Mouse (Mus musculus) liver, embryonic 16.5 days (tissue): ENCODE data around the gene Xylt1. TPM values are rescaled to one million over a fixed set of nuclear protein-coding genes. Genes with fewer than 3 reads are reported as not detected.
A peak's percentile ranks its signal among the peaks of the same experiment; 100 is the strongest.

Experiments used
- ATAC-seq: fragments of 200-750 bp; cut with Nextera tagmentation; 2 replicates; pipeline ENCODE4 v1.8.0; 2017; ENCODE audit warnings: low read depth, mild to moderate bottlenecking, moderate number of reproducible peaks, moderate library complexity
- H3K27ac ChIP-seq: fragments of 300-500 bp; sonication (generic); 2 replicates; pipeline ENCODE4 v1.5.1; 2014; ENCODE audit warnings: mild to moderate bottlenecking, low read length
- H3K27me3 ChIP-seq: fragments of 300-500 bp; sonication (generic); 2 replicates; pipeline ENCODE4 v1.6.1; 2014; ENCODE audit warnings: low read depth, low read length, mixed read lengths; ENCODE audit not compliant: control insufficient read depth, insufficient read depth
- H3K36me3 ChIP-seq: fragments of 300-500 bp; sonication (generic); 2 replicates; pipeline ENCODE4 v1.6.1; 2014; ENCODE audit warnings: mild to moderate bottlenecking; ENCODE audit not compliant: control insufficient read depth, insufficient read depth
- H3K4me1 ChIP-seq: fragments of 300-500 bp; sonication (generic); 2 replicates; pipeline ENCODE4 v1.6.1; 2014; ENCODE audit warnings: low read depth, low read length, mixed read lengths; ENCODE audit not compliant: control insufficient read depth
- H3K4me2 ChIP-seq: fragments of 300-500 bp; sonication (generic); 2 replicates; pipeline ENCODE4 v1.6.1; 2014; ENCODE audit warnings: low read depth, low read length, mixed read lengths
- H3K4me3 ChIP-seq: fragments of 300-500 bp; sonication (generic); 2 replicates; pipeline ENCODE4 v1.5.1; 2014; ENCODE audit warnings: low read depth, mild to moderate bottlenecking, low read length
- H3K9ac ChIP-seq: fragments of 300-500 bp; sonication (generic); 2 replicates; pipeline ENCODE4 v1.6.1; 2014; ENCODE audit warnings: low read depth, low read length
- H3K9me3 ChIP-seq: fragments of 300-500 bp; sonication (generic); replicated peaks from 2 replicates; pipeline ENCODE4 v1.6.1; 2016; ENCODE audit warnings: low read length; ENCODE audit not compliant: control insufficient read depth
- WGBS: fragments of 180-500 bp; shearing (Covaris S2); extraction: QIAGEN DNeasy Blood & Tissue Kit; methylation state at CpG from one replicate; pipeline ENCODE4 v1.1.7; 2014; ENCODE audit not compliant: insufficient replicate concordance; 5-methylcytosine and 5-hydroxymethylcytosine counted together
- polyA plus RNA-seq: library from polyadenylated mRNA; unstranded; fragments of >200 nt; fragmentation: Nextera tagmentation; extraction: Ambion mirVana; gene quantifications from 2 replicates; pipeline ENCODE4 v1.2.1, GENCODE M21; 2015

The Xylt1 gene
- polyA plus RNA-seq, 1 experiment from 2014 or later, result 0.20 TPM

- no peak overlapping the region for H3K4me3 ChIP-seq
- H3K9ac ChIP-seq, result no peak overlapping the region
- no peaks in the 10 kb centered on the region for H3K36me3 ChIP-seq
- H3K27ac ChIP-seq, result no peak overlapping the region
- no peak overlapping the region for H3K4me2 ChIP-seq
- no peaks in the 10 kb centered on the region for H3K9me3 ChIP-seq
- H3K4me1 ChIP-seq, result no peaks in the 10 kb centered on the region; the same call in 1 of the 2 replicates
- 31% methylated on average over 9 of the region's 9 CpGs for WGBS
- peaks cover 26% of the 10 kb centered on the region for H3K27me3 ChIP-seq
- ATAC-seq, result no peak
Measured at GRCm38 (mm10) chr7:117375886-117376309, 4.9 kb upstream of the Xylt1 start.

- no peak for ATAC-seq
- no peak overlapping the region for H3K4me3 ChIP-seq
- no peaks in the 10 kb centered on the region for H3K9me3 ChIP-seq
- H3K4me1 ChIP-seq, result no peaks in the 10 kb centered on the region; the same call in 1 of the 2 replicates
- no peak overlapping the region for H3K4me2 ChIP-seq
- peaks cover 33% of the 10 kb centered on the region for H3K27me3 ChIP-seq
- no peak overlapping the region for H3K9ac ChIP-seq
- WGBS, result 31% methylated on average over 3 of the region's 3 CpGs
- no peaks in the 10 kb centered on the region for H3K36me3 ChIP-seq
- H3K27ac ChIP-seq, result no peak overlapping the region
Measured at GRCm38 (mm10) chr7:117377138-117377537, 3.6 kb upstream of the Xylt1 start.

- Histone ChIP-seq H3K4me2 (peak overlapping the region; percentile 77), H3K4me1 (no peaks in the 10 kb centered on the region; the same call in 1 of the 2 replicates), H3K4me3 (peak overlapping the region; percentile 67), H3K9me3 (no peaks in the 10 kb centered on the region), H3K9ac (no peak overlapping the region), H3K27me3 (peaks cover 33% of the 10 kb centered on the region), H3K36me3 (no peaks in the 10 kb centered on the region), H3K27ac (no peak overlapping the region)
- WGBS, result 4% methylated on average over 7 of the region's 7 CpGs
- ATAC-seq, result no peak
Measured at GRCm38 (mm10) chr7:117380036-117380417, 752 bp upstream of the Xylt1 start.

GRCm38 (mm10) chr7:117381188-117381981 lies 606 bp downstream of the Xylt1 start:
- H3K27ac ChIP-seq, result no peak overlapping the region
- peaks cover 33% of the 10 kb centered on the region for H3K27me3 ChIP-seq
- peak; percentile 53; the same call in 1 of the 2 replicates for ATAC-seq

GRCm38 (mm10) chr7:117382006-117382405 lies 1.2 kb downstream of the Xylt1 start:
- H3K9ac ChIP-seq, result peak overlapping the region; percentile 62
- H3K4me1 ChIP-seq, result no peaks in the 10 kb centered on the region; the same call in 1 of the 2 replicates
- no peaks in the 10 kb centered on the region for H3K9me3 ChIP-seq
- H3K27ac ChIP-seq, result no peak overlapping the region
- peak overlapping the region; percentile 67 for H3K4me3 ChIP-seq
- no peaks in the 10 kb centered on the region for H3K36me3 ChIP-seq
- H3K4me2 ChIP-seq, result peak overlapping the region; percentile 77
- ATAC-seq, result no peak
- peaks cover 31% of the 10 kb centered on the region for H3K27me3 ChIP-seq
- 12% methylated on average over 2 of the region's 2 CpGs for WGBS

More at GRCm38 (mm10) chr7:117381188-117381981, 606 bp downstream of the Xylt1 start:
- Histone ChIP-seq H3K9ac (peak overlapping the region; percentile 62), H3K9me3 (no peaks in the 10 kb centered on the region), H3K4me3 (peak overlapping the region; percentile 67), H3K36me3 (no peaks in the 10 kb centered on the region), H3K4me1 (no peaks in the 10 kb centered on the region; the same call in 1 of the 2 replicates), H3K4me2 (peak overlapping the region; percentile 77)
- WGBS, result under 1% methylated on average over 59 of the region's 64 CpGs

- H3K9ac ChIP-seq, result no peak overlapping the region; the same call in 1 of the 2 replicates
- WGBS, result 22% methylated on average over 7 of the region's 7 CpGs
- no peak for ATAC-seq
- no peaks in the 10 kb centered on the region for H3K9me3 ChIP-seq
- H3K27ac ChIP-seq, result no peak overlapping the region
- H3K36me3 ChIP-seq, result no peaks in the 10 kb centered on the region
- H3K27me3 ChIP-seq, result peaks cover 25% of the 10 kb centered on the region
- H3K4me2 ChIP-seq, result peak overlapping the region; percentile 77; the same call in 1 of the 2 replicates
- peak overlapping the region; percentile 16; the same call in 1 of the 2 replicates for H3K4me3 ChIP-seq
- no peaks in the 10 kb centered on the region; the same call in 1 of the 2 replicates for H3K4me1 ChIP-seq
Measured at GRCm38 (mm10) chr7:117383147-117383940, 2.6 kb downstream of the Xylt1 start.

GRCm38 (mm10) chr7:117386376-117386775 lies 5.6 kb downstream of the Xylt1 start:
- Histone ChIP-seq H3K27me3 (peaks cover 2% of the 10 kb centered on the region; the same call in 1 of the 2 replicates), H3K36me3 (no peaks in the 10 kb centered on the region), H3K4me2 (no peak overlapping the region), H3K4me1 (peaks cover 9% of the 10 kb centered on the region), H3K4me3 (no peak overlapping the region), H3K9me3 (no peaks in the 10 kb centered on the region), H3K27ac (no peak overlapping the region), H3K9ac (no peak overlapping the region)
- WGBS, result 56% methylated on average over 4 of the region's 4 CpGs
- ATAC-seq, result no peak

GRCm38 (mm10) chr7:117388284-117388988 lies 7.7 kb downstream of the Xylt1 start:
- no peaks in the 10 kb centered on the region for H3K27me3 ChIP-seq
- peaks cover 9% of the 10 kb centered on the region for H3K4me1 ChIP-seq
- no peak overlapping the region for H3K4me2 ChIP-seq
- H3K4me3 ChIP-seq, result no peak overlapping the region
- 49% methylated on average over 9 of the region's 9 CpGs for WGBS
- no peaks in the 10 kb centered on the region for H3K9me3 ChIP-seq
- no peak for ATAC-seq
- no peak overlapping the region for H3K9ac ChIP-seq
- H3K36me3 ChIP-seq, result no peaks in the 10 kb centered on the region
- H3K27ac ChIP-seq, result no peak overlapping the region
